Mouse (Mus musculus) cerebellum, adult 18-20 months (tissue): ENCODE data around the gene Vsig10l.

Source experiments
- DNase-seq, 2 experiments: peaks; one replicate each; pipeline ENCODE4 v3.0.0; 2021

Gene Vsig10l

DNA sequence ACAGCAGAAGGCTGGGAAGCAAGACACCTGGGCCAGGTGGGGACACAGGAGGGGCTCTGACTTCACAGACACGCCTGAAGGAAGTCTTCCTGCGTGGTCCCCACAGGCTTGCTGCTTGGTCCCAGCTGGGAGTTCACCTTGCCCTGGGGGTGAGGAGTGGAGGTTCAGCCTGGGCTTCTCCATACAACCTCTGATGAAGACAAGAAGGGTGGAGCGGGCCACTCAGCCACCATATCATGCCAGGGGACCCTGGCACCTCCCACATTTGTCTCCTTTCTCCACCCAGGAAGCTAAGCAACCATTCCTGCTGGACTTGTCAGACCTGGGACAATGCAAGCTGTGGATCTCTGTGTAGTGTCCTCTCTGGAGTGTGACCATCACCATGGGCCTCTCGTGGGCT, at the start of gene Vsig10l:
Gene Vsig10l, plus strand, starts transcription at position 301 of the 400 bp plus-strand sequence.
- DNase-seq = no peak

DNA sequence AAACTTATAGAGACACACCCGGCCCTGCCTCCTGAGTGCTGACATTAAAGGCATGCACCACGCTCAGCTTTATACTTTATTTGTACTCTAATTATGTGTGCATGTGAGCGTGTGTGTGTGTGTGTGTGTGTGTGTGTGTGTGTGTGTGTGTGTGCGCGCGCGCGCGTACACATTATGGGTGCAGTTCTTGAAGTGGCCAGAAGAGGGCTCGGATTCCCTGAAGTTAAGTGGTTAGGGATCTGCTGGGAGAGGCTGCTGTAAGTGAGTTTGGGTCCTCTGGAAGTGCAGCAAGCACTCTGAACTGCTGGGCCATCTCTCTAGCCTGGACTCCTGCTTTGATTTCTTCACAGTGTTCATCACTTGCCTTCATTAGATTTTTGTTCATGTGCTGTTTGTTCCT, 45.7 kb upstream of the Vsig10l start:
- DNase-seq = no peak

DNA sequence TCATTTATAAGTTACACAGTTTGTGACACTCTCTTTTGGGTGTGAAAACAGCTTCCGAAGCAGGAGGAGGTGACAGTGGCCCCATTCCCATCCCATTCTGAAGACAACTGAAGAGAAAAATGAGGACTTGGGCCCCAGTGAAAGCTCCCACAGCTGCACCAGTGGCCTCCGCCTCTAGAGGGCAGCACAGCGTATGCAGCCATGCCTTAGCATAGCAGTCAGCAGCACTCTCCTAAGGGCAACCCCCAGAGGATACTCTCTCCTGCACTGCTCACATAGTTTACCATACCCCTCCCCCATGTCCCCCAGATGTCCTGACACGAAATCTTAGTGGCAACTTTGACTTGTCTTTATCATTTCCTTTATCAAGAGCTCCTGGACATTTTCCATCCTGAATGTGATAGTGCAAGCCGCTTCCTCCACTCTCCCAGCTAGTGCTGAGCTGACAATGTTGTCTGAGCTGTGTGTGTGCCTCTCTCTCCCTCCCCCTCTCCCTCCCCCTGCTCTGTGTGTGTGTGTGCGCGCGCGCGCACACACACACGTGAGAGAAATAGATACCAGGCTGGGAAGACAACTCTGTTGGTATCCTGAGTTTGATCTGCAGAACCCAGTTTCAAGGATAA, 39.8 kb upstream of the Vsig10l start:
- peak; percentile 80 to 84 for DNase-seq

DNA sequence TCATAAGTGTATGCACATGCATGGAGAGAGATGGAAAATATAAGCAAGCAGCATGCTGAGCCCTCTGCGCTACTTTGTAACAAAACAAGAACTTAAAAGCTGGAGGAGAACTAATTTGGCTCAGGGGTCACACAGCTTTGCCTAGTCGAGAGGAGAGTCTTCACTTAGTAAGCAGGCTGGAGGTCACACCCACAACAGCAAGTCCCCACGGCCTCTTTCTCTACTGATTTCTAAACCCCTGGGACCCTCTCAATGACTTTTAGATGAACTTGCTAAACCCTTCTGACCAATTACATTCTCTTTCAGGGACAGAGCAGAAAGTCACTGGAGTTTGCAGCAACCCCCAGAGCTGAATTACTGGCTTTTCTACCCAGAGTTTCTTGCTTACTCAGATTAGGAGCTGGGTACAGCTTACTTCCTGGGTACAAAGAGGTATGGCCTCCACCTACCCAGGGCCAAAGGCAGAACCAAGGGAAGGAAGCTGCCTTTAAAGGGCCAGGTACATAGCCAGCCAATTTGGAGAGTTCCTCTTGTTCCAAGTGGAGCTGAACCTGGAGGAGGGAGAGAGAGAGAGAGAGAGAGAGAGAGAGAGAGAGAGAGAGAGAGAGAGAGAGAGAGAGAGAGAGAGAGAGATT, 38.8 kb upstream of the Vsig10l start:
- no peak for DNase-seq

DNA sequence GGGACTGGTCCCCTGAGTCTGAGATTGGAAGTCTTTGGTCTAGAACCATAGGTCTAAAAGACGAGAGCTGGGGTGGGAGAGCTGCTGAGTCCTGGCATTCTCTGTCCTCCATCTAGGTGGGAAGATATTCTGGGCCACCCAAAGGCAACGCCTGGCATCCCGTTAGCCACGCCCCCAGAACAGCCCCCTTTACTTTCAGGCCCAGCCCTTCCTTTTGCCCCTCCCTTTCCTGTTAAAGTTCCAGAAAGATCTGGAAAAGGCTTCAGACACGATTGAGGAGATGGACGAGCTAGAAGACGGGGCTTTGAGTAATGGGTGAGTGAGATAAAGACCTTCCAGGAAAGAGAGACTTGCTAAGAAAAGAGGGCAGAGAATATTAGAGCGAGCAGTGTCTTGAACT, 35.5 kb upstream of the Vsig10l start, which contains the start of gene Lim2:
Gene Lim2, plus strand, starts transcription at position 265 of the 400 bp plus-strand sequence.
- no peak for DNase-seq

DNA sequence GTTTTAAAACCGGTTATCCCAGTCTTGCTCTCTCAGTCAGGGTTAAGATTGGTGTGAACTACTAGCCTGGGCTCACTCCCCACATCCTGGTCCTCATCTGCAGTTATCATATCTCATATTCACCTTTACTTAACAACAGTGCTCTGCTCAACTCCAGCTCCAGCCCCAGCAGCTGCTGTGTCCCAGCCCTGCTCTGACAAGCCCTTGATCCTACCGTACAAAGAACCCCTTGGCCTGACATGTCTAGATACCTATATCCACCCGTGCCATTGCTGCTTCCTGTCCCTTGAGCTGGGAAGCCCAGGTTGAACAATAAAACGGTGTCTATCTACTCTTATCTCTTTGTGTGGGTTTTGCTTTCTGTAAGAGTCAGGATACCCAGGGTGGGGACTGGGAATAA, 33.5 kb upstream of the Vsig10l start:
- no peak for DNase-seq

DNA sequence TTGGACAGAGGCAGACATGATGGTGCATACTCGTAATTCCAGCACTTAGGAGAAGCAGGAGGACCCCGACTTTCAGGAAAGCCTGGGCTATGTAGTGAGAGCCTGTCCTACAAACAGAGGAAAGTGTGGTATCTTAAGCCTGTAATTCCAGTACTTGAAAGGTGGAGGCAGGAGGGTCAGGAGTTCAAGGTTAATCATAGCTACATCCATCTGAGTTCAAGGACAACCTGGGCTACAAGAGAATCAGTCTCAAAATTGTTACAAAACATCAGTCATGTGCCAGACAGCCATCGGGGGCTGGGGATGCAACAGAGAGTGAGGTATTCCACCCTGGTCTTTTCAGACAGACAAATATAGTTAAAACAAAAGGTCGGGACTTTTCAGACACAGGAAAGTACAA, 30.1 kb upstream of the Vsig10l start:
- no peak for DNase-seq

DNA sequence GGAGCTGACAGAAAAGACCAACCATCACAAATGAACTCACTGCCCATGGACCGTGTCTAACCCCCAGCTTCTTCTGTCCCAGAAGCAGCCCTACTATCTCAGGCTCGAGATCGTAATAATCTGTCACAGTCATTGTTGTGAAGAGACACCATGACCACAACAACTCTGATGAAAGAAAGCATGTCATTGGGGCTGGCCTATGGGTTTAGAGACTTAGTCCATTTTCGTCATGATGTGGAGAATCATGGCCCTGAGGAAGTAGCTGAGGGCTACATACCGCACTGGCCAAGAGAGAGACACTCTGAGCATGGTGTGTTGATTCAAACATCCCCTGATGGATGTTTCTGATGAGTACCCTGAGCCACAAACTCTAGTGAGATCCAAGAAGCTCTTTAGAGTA, 28.3 kb upstream of the Vsig10l start:
- no peak for DNase-seq

DNA sequence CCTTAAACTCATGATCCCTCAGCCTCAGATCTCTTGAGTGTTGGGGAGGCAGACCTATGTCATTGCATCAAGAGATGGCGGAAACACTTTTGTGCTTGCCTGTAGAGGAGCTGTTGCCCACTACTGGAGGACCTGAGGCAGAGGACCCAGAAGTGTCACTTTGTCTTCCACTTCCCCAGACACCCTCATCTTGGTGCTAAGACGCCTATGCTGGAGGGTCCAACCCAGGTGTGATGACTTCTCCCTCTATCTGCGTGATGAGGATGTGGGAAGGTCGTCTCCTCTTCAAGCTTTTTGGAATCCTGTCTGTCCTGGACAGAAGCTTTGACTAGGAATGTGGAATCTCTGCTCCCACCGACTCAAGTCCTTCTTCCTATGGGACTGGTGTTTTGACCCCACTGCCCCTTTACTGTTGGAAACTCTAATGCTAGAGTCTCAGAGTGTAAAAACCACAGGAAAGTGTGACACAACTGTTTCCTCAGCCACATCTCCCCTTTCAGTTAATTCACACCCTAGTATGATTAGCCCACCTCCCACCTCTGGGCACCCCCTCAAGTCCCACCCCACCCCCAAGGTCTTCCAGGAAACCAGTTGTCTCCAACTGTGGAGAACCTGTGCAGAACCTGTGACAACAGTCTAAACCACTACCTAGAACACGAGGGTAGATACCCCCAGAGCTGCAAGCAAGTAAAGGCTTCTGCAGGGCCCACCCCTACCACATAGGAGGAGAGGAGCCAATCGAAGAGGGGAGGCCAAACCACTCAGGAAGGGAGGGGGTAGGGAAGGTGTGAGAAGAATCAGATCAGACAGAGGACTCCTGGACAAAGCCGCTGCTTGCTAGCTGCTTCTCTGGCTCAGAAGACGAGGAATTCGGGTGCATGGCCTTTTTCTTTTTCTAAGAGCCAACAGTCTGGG, 26.4 kb upstream of the Vsig10l start, which contains the start of gene Nkg7:
Gene Nkg7, plus strand, starts transcription at position 733 of the 915 bp plus-strand sequence.
- no peak for DNase-seq

DNA sequence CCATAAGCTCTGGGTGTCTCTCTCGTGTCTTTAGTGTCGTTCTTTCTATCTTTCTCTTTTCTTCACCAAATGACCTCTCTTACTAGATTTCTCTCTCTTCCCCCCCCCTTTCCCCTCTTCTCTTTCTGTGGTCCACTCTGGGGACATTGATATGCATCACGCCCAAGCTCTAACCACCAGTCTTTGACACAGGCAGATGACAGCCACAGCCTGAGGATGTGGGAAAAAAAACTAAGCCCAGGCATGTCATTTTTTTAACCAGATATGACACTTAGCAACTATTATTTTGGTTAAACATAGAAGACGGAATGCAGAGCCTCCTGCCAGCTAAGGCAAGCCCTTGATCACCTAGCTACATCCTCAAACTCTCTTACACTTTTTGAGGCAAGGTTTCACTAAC, 24.3 kb upstream of the Vsig10l start:
- no peak for DNase-seq

DNA sequence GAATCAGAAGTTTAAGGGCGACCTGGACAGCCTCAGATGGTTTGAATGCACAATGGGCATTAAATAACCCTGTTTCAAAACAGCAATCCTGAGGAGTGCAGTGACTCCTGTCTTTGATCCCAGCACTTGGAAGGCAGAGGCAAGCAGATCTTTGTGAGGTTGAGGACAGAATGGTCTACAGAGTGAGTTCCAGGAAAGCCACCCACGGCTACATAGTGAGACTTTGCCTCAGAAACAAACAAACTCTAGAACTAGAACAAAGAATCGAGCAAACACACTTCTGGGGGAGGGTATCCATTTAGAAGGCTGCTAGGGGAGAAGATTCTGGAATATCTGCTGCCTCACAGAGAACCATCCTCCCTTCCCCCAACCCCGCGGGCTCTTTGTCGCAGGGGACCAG, 22.5 kb upstream of the Vsig10l start, which contains the start of gene Cldnd2:
Gene Cldnd2, plus strand, starts transcription at position 301 of the 400 bp plus-strand sequence.
- no peak for DNase-seq

DNA sequence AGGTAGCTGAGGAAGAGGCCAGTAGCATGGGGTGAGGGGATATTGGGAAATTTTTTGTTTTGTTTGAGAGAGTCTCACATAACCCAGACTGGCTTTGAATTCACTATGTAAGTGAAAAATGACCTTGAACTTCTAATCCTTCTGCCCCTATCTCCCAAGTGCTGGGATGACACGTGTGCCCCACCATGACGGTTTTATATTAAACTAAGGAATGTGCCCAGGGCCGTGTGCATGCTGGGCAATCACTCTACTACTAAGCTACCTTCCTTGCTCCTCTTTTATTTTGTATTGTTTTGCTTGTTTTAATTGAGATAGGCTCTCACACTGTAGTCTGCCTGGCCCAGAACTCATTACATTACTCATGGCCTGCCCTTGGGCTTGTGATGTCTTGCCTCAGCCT, 21.9 kb upstream of the Vsig10l start:
- no peak for DNase-seq

DNA sequence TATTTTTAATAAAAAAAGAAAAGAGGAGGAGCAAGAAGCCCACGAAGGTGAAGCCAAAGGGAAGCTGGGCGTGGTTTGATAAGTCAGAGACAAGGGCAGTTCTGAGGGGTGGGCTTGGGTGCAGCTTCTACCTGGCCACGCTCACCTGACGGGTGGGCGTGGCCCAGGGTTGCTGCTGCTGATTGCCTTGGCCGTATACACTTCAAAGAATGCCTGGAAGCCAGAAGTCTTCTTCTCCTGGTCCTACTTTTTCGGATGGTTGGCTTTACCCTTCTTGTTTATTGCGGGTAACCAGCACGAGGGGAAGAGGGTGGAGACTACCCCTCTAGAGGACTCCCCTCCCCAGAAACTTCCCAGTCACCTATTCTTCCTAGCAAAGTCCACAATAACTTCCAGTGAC, 20.3 kb upstream of the Vsig10l start:
- no peak for DNase-seq

DNA sequence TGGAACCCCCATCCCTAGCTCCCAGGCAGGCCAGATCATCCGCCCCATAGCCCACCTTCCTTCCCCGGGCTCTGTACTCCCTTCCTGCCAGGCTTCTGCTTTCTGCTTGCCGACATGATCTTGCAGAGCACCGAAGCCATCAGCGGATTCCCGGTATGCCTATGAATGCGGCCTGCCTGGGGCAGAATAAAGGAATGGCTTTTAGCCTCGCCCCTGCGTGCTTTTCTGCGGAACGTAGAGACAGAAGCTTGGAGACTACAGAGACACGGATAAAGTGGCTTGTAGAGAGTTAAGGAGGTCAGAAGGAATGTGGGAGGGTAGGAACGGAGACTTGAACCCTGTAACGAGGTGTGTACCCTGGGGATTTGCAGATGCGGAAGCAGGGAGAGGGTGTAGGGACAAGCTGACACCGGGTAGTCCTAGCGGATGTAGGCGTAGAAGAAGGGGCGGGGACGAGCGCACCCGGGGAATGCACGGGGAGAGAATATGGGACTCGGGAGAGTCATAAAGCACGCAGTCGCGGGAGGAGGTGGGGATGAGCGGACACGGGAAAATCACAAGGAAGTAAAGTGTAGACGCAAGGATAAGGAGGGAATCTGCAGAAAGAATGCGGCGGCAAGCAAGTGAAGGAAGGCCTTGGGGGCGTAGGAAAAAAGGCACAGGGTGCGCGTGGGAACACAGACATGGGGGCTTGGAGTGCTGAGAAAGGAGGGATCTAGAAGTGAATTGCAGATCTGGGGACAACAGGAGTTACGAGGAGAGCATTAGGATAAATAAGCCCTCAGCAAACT, 19.6 kb upstream of the Vsig10l start:
- DNase-seq = peak; percentile 65 to 69

DNA sequence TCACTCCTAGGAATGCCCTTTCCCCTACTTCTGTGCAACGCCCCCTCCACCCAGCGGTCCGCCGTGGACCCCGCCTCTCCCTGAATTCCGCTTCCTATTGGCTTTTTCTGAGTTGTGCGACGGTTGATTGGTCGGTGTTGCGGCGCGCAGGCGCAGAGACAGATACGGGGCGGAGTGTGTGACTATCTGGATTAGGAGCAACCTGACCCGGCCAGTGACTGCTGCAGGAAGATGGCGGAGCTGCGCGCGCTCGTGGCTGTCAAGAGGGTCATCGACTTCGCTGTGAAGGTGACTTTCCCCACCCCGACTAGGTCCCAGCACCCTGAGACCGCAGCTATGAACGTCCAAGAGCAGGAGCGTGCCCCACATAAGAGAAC, 19.0 kb upstream of the Vsig10l start, which contains the start of the genes Etfb and Gm45233:
Gene Etfb, plus strand, starts transcription at position 167 of the 377 bp plus-strand sequence.
Gene Gm45233, plus strand, starts transcription at position 212 of the 377 bp plus-strand sequence.
- peak; percentile 93 to 96 for DNase-seq

DNA sequence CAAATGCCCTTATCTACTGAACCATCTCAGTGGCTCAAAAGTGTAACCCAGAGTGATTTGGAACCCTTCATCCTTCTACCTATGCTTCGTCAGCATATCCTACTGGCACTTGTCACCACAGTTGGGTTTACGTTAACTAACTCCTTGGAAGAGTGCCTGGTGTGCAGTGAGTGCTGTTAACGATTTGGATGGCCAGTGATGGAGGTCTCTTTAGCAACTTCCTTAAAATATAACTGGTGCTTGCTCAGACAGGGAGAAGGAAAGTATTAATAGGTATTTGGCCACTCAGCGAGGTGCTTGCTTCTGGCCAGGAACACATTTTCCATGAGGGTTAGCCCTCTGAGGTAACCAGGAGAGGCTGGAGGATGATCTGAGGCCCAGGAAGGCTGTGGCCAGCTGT, 15.2 kb upstream of the Vsig10l start:
- no peak for DNase-seq

DNA sequence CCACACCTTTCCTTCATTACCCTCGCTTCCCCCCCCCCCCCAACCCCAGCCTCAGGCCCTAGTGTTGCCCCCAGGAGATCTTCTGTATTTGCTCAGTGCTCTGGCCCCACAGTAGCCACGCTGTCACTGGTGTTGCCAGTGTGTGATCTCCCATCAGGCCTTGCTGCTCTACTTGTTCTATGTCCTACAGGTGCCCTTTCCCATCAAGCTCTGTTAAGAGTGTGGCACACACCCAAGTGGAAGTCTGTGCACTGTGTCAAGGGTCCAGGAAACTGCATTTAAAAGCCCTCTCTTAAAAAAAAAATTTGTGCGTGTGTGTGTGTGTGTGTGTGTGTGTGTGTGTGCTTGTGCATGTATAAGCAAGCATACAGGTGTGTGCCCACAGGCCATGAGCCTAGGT, 14.7 kb upstream of the Vsig10l start:
- DNase-seq = no peak

DNA sequence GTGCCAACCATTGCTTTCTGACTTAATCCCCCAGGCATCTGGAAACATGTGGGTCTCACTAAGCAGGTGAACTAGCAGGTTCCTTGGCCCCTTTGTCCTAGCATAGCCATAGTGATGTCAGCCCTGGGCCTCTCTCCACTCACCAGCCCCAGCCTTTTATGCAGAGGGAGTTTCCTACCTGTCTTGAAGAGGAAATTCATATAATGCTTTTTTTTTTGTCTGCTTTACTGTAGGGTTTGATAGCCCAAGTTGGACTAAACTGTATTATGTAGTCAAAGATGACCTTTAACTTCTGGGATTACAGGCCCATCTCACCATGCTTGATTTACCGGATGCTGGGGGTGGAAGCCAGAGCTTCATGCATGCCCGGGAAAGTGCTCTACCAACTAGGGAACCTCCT, 13.1 kb upstream of the Vsig10l start:
- DNase-seq = no peak

DNA sequence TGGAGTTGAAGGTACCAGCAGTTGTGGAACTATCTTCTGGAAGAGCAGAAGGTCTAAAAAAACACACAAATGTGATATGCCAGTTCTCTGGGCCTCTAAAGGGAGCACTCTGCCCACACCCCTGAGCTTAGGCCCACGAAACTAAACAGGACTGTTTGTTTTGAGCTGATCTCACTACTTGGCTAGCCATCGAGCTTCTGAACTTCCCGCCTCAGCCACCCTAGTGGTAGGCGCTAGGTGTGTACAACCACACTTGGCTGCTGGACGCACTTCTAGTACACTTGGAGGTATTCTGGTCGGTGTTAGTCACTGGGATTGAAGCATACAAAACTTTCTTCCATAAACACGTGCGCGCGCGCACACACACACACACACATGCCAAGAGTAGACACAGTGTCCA, 11.2 kb upstream of the Vsig10l start:
- DNase-seq = no peak

DNA sequence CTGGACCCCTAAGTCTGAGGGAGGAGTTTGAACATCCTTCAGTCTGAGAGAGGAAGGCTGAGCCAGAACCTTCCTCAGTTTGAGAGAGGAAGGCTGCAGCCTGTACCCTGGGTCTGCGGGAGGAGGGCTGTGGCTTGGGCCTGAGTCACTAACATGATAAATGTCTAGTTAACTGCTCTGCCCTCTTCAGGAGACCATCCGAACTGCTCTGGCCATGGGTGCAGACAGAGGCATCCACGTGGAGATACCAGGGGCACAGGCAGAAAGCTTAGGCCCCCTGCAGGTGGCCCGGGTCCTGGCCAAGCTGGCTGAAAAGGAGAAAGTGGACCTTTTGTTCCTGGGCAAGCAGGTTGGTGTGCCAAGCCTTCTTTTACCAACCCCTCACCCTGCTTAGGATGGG, 10.3 kb upstream of the Vsig10l start:
- DNase-seq = no peak

DNA sequence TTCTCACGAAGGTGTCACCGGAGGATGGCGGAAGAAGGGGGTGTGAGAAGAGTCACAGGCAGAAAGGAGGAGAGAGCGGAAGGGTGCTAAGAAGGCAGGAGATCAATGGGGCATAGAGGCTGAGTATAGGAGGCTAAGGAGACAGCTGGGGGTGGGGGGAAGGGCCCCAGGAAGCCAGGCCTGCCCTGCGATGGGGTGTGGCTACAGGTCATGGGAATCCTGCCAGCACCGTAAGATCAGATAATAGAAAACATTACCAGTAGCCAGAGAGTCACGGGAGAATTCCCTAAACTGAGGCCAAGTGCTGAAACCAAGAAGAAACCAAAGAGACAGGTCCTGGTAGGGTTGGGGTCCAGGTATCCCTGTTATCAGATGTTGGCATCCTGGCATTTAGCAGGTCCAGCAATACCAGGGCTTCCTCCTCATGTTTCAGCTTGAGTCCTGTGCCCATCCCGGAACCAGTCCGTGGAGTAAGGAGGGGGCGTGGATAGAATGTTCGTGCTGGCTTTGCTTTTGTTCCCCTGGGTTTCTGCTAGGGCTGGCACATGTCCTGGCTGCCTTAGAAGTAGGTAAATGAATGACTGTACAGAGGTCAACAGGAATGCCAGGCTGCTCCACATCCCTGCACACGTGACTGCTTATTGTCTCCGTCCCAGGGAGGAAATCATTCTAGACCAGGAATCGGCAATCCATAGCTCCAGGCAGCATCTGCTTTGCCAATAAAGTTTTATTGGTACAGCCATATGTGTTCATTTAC, 9.2 kb upstream of the Vsig10l start:
- DNase-seq = no peak

DNA sequence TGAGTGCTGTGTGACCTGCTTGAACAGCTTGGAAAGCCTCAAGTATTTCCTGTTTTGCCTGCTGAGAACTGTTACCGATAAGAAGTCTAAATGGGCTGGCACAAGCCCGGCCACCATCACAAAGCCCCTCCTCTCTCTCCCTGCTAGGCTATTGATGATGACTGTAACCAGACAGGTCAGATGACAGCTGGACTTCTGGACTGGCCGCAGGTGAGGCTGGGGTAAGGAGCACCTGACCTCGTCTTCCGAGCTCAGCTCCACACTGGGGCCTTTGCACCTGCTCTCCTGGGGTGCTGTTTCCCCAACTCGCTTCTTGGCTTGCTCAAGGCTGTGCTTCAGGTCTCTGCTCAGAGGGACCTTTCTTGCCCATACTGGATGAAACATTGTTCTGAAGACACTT, 8.6 kb upstream of the Vsig10l start:
- DNase-seq = no peak
